Mouse (Mus musculus) hindlimb bud, embryonic 11.5 days (tissue): Measurements from ENCODE around the gene Hcrt.

Source experiments
- DNase-seq: peaks from one replicate; pipeline ENCODE4 v3.0.0-alpha.2; 2012; ENCODE audit warnings: low read depth, low spot score; ENCODE audit errors: extremely low spot score

Gene Hcrt

GRCm38 (mm10) chr11:100736746-100737080 lies 26.0 kb downstream of the Hcrt start:
- no peak for DNase-seq

GRCm38 (mm10) chr11:100735954-100736745 lies 26.6 kb downstream of the Hcrt start:
- no peak for DNase-seq

DNA sequence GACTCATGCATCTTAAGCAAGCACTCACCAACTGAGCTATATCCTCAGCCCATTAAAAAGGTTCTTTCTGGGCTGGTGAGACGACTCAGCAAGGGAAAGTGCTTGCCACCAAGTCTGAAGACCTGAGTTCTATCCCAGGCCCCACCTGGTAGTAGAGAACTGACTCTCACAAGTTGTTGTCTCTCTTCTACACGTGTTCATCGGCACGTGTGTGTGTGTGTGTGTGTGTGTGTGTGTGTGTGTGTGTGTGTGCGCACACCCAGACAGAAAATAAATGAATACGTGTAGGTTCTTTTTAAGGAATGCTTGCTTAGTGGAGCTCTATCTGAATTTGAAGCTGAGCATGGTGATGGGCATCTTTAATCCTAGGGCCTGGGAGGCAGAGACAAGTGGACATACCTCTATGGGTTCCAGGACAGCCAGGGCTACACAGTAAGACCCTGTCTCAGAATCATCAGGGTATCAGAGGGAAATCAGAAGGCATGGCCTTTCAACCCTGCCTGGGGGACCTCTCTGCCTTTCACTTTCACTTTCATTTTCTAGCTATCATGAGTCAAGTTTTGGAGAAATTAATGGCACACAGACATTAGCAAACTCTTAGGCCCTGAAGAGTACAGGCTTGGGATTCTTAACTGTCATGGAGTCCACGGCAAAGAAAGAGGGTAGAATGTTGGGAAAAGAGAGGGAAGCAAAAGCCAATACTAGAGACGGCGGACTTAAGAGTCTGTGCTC lies 27.4 kb downstream of the Hcrt start:
- DNase-seq = no peak

GRCm38 (mm10) chr11:100730477-100731205 lies 32.1 kb downstream of the Hcrt start:
- DNase-seq = no peak

DNA sequence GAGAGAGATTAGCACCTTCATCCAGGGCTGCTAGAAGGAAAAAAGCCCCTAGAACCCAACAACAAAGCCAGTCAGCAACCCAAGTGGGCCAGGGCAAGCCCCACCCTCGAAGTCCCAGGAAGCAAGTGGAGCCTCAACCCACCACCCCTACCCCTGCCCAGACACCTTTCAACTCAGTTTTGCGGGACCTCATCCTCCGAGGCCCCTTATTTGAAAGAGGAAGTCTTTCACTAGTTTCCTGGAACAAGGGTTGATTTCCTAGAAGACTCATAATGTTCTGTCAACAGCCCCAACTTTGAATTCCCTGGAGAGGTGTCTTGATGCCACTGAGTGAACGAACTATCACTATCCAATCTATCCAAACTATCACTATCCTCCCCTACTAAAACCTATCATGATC lies 32.8 kb downstream of the Hcrt start:
- no peak for DNase-seq

- DNase-seq = no peak
Observed at GRCm38 (mm10) chr11:100728601-100729000, 34.1 kb downstream of the Hcrt start.

DNA sequence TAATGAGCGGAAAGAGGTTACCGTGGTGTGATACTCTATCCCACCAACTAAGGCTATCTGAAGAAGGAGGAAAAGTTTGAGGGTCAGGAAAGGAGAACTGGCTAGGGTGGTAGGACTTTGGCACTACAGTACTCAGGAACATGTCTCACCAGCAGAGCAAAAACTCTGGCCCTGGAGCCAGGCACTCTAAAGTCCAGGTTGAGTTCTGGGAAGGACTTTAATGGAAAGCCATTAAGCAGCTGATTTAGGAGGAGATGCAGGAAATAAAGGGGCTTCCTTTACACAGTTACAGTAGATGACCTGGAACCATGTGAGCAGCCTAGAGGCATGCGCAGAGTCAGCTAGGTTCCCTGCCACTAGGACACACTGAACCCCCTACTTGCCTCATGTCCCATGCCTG lies 35.5 kb downstream of the Hcrt start:
- DNase-seq = no peak

- DNase-seq = no peak
Observed at GRCm38 (mm10) chr11:100724919-100725512, 37.7 kb downstream of the Hcrt start.

GRCm38 (mm10) chr11:100722493-100723028 lies 40.2 kb downstream of the Hcrt start:
- no peak for DNase-seq

DNA sequence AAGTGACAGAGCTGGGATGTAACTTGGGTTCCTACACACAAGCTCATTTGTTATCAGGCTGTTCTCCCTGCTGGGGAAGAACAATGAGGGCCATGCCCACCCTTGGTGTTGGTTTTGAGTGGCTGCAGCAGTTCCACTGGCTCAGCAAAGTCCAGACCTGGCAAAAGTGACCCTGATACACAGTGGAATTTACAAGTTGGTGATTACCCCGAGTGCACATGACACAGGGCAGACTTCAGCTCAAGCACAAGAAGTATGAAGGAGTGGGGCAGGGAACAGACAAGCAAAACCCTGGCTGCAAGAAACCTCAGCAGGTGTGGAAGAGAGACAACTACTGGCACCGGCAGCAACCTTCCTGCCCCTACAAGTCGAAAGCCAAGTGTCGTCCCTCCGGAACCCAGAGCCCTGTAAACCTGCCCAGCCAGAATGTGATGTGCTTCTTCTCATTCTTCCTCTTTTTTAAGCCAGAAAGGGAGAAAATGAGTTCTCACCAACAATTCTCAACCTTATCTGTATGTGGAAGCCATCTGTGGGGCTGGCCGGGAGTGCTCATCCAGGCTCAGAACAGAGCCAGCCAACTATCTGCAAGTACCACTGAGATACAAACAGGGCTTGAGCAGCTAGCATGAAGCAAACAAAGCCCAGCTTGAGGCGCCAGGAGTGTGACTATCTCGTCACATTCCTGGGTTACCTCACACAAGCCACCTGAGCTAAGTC lies 40.8 kb downstream of the Hcrt start:
- no peak for DNase-seq

- no peak for DNase-seq
Observed at GRCm38 (mm10) chr11:100721254-100721653, 41.5 kb downstream of the Hcrt start.

DNA sequence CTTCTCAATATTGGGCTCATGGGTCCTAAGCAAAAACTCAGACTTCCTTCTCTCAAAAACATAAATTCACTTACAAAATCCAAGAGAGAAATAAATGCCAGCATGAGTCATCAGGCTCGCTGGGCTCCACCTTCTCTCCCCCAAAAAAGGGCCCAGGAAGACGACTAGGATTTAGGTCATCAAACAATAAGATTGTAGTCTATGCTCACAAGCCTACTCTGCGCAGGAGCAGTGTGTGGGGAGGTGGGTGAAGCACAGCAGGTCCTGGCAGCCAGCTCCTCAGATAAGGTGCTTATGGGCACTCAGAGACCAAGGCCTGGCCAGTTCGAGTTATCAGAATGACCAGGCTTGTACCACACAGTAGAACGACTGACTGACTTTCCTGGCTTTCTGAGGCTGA lies 42.4 kb downstream of the Hcrt start:
- DNase-seq = no peak

- DNase-seq = no peak
Observed at GRCm38 (mm10) chr11:100719893-100720292, 42.8 kb downstream of the Hcrt start.

DNA sequence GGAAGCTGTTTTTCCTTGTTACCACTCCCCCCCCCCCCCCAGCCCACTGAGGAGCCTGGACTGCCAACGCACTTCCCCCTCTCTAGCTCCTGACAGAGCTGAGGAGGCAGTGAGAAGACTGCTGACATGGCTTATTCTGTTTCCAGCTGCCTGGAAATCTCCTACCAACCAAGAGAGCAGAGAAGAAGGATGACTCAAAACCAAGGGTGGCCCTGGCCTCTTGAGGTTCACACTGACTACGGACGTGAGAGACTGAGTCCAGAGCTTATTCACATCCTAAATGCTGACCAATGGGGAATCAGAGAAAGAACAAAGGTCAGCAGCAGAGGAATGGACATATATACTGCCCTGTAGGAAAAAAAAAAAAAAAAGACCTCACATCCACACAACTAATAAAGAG lies 43.4 kb downstream of the Hcrt start:
- no peak for DNase-seq

- DNase-seq = no peak
Observed at GRCm38 (mm10) chr11:100718866-100719265, 43.9 kb downstream of the Hcrt start.

GRCm38 (mm10) chr11:100718462-100718861 lies 44.3 kb downstream of the Hcrt start:
- DNase-seq = no peak

- no peak for DNase-seq
Observed at GRCm38 (mm10) chr11:100716649-100717048, 46.1 kb downstream of the Hcrt start.

DNA sequence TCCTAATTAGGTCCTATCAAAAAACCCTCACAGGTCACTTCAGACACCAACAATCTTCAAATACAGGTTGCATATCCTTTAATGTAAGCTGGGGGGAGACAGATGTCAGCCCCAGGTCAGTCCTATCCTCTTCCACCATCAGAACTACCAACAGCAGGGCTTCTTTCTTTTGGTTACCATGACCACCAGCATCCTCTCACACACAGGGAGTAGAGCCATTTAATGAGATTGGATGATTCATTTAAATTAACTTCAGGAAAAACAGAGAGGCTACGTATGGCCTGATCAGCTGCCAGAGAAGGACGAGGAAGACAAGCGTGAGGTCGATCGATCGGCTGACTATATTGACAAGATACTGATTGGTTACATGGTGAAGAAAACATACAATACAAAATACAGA lies 47.8 kb downstream of the Hcrt start:
- no peak for DNase-seq

GRCm38 (mm10) chr11:100714534-100714915 lies 48.2 kb downstream of the Hcrt start:
- no peak for DNase-seq

- no peak for DNase-seq
Observed at GRCm38 (mm10) chr11:100713735-100714533, 48.8 kb downstream of the Hcrt start, which contains the start of gene Hspb9. TSS of gene Hspb9 (plus strand) at chr11:100713850.
